Comparison of ENCODE assay signal across 22 mouse cellular contexts in the genomic region with DNA sequence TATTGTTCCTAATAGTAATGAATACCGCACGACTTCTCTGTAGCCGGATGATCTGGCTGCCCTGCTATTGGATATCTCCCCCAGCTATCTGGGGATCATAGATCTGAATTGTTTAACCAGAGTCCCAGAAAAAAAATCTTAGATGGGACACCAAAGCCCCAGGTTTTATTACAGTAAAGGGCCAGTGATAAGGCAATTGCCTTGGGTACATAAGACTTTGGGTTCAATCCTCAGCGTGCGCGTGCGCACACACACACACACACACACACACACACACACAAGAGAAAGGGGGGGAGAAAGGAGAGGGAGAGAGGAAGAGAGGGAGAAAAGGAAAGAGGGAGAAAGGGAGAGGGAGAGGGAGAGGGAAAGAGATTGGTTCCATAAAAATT.
DNase-seq lines count a peak whose midpoint lies in the region; ATAC-seq and TF ChIP-seq lines count a peak whose summit lies in the region.
"Had no signal": no experiment of that assay in that cellular context is flagged by ENCODE, and none has a peak within 500 bp of the region (broad histone marks: within the 10 kb centered on the region; RNA-seq: fewer than 3 reads in every experiment).

No protein-coding gene starts in this region.

- no peaks in the 10 kb centered on the region for H3K36me3 ChIP-seq in hindbrain, embryonic 13.5 days
- H3K36me3 ChIP-seq in hindbrain, embryonic 11.5 days (ENCODE audit: control insufficient read depth, insufficient read depth, low read length) = no peaks in the 10 kb centered on the region
- no peaks in the 10 kb centered on the region for H3K36me3 ChIP-seq in intestine, embryonic 14.5 days (ENCODE audit: control insufficient read depth, insufficient read depth, low read length)
- H3K36me3 ChIP-seq in intestine, postnatal 0 days (ENCODE audit: control insufficient read depth, insufficient read depth) = no peaks in the 10 kb centered on the region
- H3K36me3 ChIP-seq in intestine, embryonic 15.5 days = no peaks in the 10 kb centered on the region
- H3K36me3 ChIP-seq: embryonic facial prominence, embryonic 12.5 days; embryonic facial prominence, embryonic 15.5 days had no signal

- no peak overlapping the region for H3K4me3 ChIP-seq in hindbrain, embryonic 13.5 days
- H3K4me3 ChIP-seq in hindbrain, embryonic 11.5 days (ENCODE audit: low read depth, low read length) = no peak overlapping the region
- H3K4me3 ChIP-seq in intestine, embryonic 14.5 days (ENCODE audit: low read depth, low read length) = no peak overlapping the region
- no peak overlapping the region for H3K4me3 ChIP-seq in intestine, postnatal 0 days (ENCODE audit: low read depth, low read length)
- no peak overlapping the region for H3K4me3 ChIP-seq in intestine, embryonic 15.5 days (replicated peaks)
- H3K4me3 ChIP-seq: embryonic facial prominence, embryonic 12.5 days; embryonic facial prominence, embryonic 15.5 days; gastrocnemius, adult 2 months had no signal

- no peaks in the 10 kb centered on the region for H3K9me3 ChIP-seq in hindbrain, embryonic 13.5 days
- H3K9me3 ChIP-seq in hindbrain, embryonic 11.5 days (ENCODE audit: control insufficient read depth, low read length) = no peaks in the 10 kb centered on the region
- H3K9me3 ChIP-seq in intestine, embryonic 14.5 days (ENCODE audit: control insufficient read depth, low read length) = no peaks in the 10 kb centered on the region
- no peaks in the 10 kb centered on the region for H3K9me3 ChIP-seq in intestine, postnatal 0 days (ENCODE audit: control insufficient read depth)
- H3K9me3 ChIP-seq in intestine, embryonic 15.5 days = no peaks in the 10 kb centered on the region
- H3K9me3 ChIP-seq: embryonic facial prominence, embryonic 12.5 days; embryonic facial prominence, embryonic 15.5 days had no signal

- DNase-seq in hindbrain, embryonic 11.5 days (ENCODE audit: low spot score) = no peak
- no peak for DNase-seq in intestine, embryonic 14.5 days (ENCODE audit: low spot score)
- no peak for DNase-seq in spleen, adult 12 weeks (ENCODE audit: low spot score)
- DNase-seq: adrenal gland, adult 2 months; adrenal gland, postnatal 14 days; B cell, adult 2 months; cerebellum, adult 11 months; cerebellum, adult 2 months; cerebellum, adult 9-11 months; cerebellum, postnatal 25 days; forebrain, postnatal 0 days; gastrocnemius, adult 2 months; gastrocnemius, postnatal 14 days; heart, adult 11 months; kidney, adult 2 months had no signal

- H3K4me1 ChIP-seq in hindbrain, embryonic 13.5 days (replicated peaks) = peaks cover 13% of the 10 kb centered on the region
- no peaks in the 10 kb centered on the region for H3K4me1 ChIP-seq in hindbrain, embryonic 11.5 days (replicated peaks; ENCODE audit: control insufficient read depth, insufficient read depth, low read length)
- H3K4me1 ChIP-seq in intestine, embryonic 14.5 days (replicated peaks; ENCODE audit: control insufficient read depth, insufficient read depth, low read length) = 0 out of 2 replicates have a peak, but pooled peaks cover 3% of the 10 kb centered on the region
- H3K4me1 ChIP-seq in intestine, postnatal 0 days (replicated peaks; ENCODE audit: control insufficient read depth, insufficient read depth, low read length) = no peaks in the 10 kb centered on the region
- H3K4me1 ChIP-seq in intestine, embryonic 15.5 days (replicated peaks) = no peaks in the 10 kb centered on the region
- H3K4me1 ChIP-seq: embryonic facial prominence, embryonic 15.5 days had no signal

- TF ChIP-seq CTCF in intestine, postnatal 0 days (IDR thresholded peaks at IDR 0.05; ENCODE audit: low read depth) = no peak

- 91% methylated on average over 7 of the region's 7 CpGs for WGBS in hindbrain, embryonic 13.5 days
- WGBS in hindbrain, embryonic 11.5 days = 95% methylated on average over 7 of the region's 7 CpGs
- 83% methylated on average over 7 of the region's 7 CpGs for WGBS in intestine, embryonic 14.5 days
- 46% methylated on average over 7 of the region's 7 CpGs for WGBS in intestine, postnatal 0 days
- 75% methylated on average over 7 of the region's 7 CpGs for WGBS in intestine, embryonic 15.5 days

- H3K4me2 ChIP-seq in hindbrain, embryonic 13.5 days = no peak overlapping the region
- H3K4me2 ChIP-seq in hindbrain, embryonic 11.5 days (replicated peaks; ENCODE audit: low read depth, low read length) = no peak overlapping the region
- no peak overlapping the region for H3K4me2 ChIP-seq in intestine, embryonic 14.5 days (ENCODE audit: low read length)
- H3K4me2 ChIP-seq in intestine, postnatal 0 days (replicated peaks; ENCODE audit: low read depth) = no peak overlapping the region
- no peak overlapping the region for H3K4me2 ChIP-seq in intestine, embryonic 15.5 days (replicated peaks)
- H3K4me2 ChIP-seq: embryonic facial prominence, embryonic 12.5 days; embryonic facial prominence, embryonic 15.5 days; heart, embryonic 11.5 days had no signal

- 0 out of 2 replicates have a peak, but pooled peaks cover 3% of the 10 kb centered on the region for H3K27me3 ChIP-seq in hindbrain, embryonic 13.5 days
- H3K27me3 ChIP-seq in hindbrain, embryonic 11.5 days (ENCODE audit: control insufficient read depth, insufficient read depth, low read length) = no peaks in the 10 kb centered on the region
- H3K27me3 ChIP-seq in intestine, embryonic 14.5 days (replicated peaks; ENCODE audit: control insufficient read depth, insufficient read depth, low read length) = no peaks in the 10 kb centered on the region
- H3K27me3 ChIP-seq in intestine, postnatal 0 days (replicated peaks; ENCODE audit: control insufficient read depth, insufficient read depth, low read length) = no peaks in the 10 kb centered on the region
- H3K27me3 ChIP-seq in intestine, embryonic 15.5 days (replicated peaks) = no peaks in the 10 kb centered on the region
- H3K27me3 ChIP-seq: embryonic facial prominence, embryonic 12.5 days; embryonic facial prominence, embryonic 15.5 days had no signal

- ATAC-seq in hindbrain, embryonic 13.5 days (ENCODE audit: low FRiP score) = 0 out of 2 replicates have a peak, but pooled peaks have one; percentile 21
- ATAC-seq in hindbrain, embryonic 11.5 days (ENCODE audit: low FRiP score) = no peak
- ATAC-seq in intestine, embryonic 14.5 days (replicated peaks; ENCODE audit: low FRiP score, low TSS enrichment, low read depth) = peak; percentile 47; the same call in 1 of the 2 replicates
- ATAC-seq in intestine, postnatal 0 days = no peak
- peak; percentile 75 for ATAC-seq in intestine, embryonic 15.5 days
- ATAC-seq: forebrain, embryonic 14.5 days; forebrain, postnatal 0 days had no signal

- H3K9ac ChIP-seq in hindbrain, embryonic 13.5 days = no peak overlapping the region
- no peak overlapping the region for H3K9ac ChIP-seq in hindbrain, embryonic 11.5 days (ENCODE audit: low read depth, low read length)
- no peak overlapping the region for H3K9ac ChIP-seq in intestine, embryonic 14.5 days (ENCODE audit: low read length)
- no peak overlapping the region for H3K9ac ChIP-seq in intestine, postnatal 0 days (ENCODE audit: low read depth, low read length)
- H3K9ac ChIP-seq in intestine, embryonic 15.5 days = no peak overlapping the region
- H3K9ac ChIP-seq: embryonic facial prominence, embryonic 12.5 days; embryonic facial prominence, embryonic 15.5 days; forebrain, postnatal 0 days had no signal

- peak overlapping the region; percentile 44; the same call in 1 of the 2 replicates for H3K27ac ChIP-seq in hindbrain, embryonic 13.5 days
- no peak overlapping the region for H3K27ac ChIP-seq in hindbrain, embryonic 11.5 days (ENCODE audit: low read depth, low read length)
- no peak overlapping the region for H3K27ac ChIP-seq in intestine, embryonic 14.5 days (ENCODE audit: low read depth)
- no peak overlapping the region for H3K27ac ChIP-seq in intestine, postnatal 0 days (ENCODE audit: low read depth, low read length)
- H3K27ac ChIP-seq in intestine, embryonic 15.5 days = no peak overlapping the region
- H3K27ac ChIP-seq: embryonic facial prominence, embryonic 12.5 days; embryonic facial prominence, embryonic 15.5 days; gastrocnemius, adult 2 months had no signal

Comparison
In these comparisons a context has a peak if more than half of its experiments do, and no peak if none do; other contexts are left out.
1. ATAC-seq: peak in hindbrain, embryonic 13.5 days (single experiment), intestine, embryonic 14.5 days (single experiment) and intestine, embryonic 15.5 days (single experiment); none in hindbrain, embryonic 11.5 days (single experiment) and intestine, postnatal 0 days (single experiment).